Mouse (Mus musculus) brain, embryonic 14.5 days (tissue): ENCODE measurements at regions not wholly inside any gene's neighbourhood (a gene's known extent, or its start where the extent isn't known, plus 50 kb on each side); places are given as distances from the start of the nearest gene placed in this dataset.

ENCODE experiments used
- DNase-seq: peaks from one replicate; pipeline ENCODE4 v3.0.0-alpha.2; 2011; ENCODE audit warnings: low read depth
- CTCF ChIP-seq: fragments of 200-500 bp; IDR thresholded peaks from 2 replicates; pipeline ENCODE4 v1.5.1; 2012; ENCODE audit warnings: inconsistent platforms, mild to moderate bottlenecking, moderate library complexity, borderline replicate concordance; ENCODE audit not compliant: insufficient read depth, insufficient read length; ENCODE audit errors: extremely low read depth
- POLR2A ChIP-seq: fragments of 200-500 bp; IDR thresholded peaks from 2 replicates; pipeline ENCODE4 v1.6.1; 2012; ENCODE audit warnings: mild to moderate bottlenecking, inconsistent platforms, borderline replicate concordance; ENCODE audit not compliant: poor library complexity, insufficient read depth, insufficient read length, severe bottlenecking; ENCODE audit errors: extremely low read depth

GRCm38 (mm10) chr9:27728652-27729557 lies 61.7 kb upstream of the Opcml start:
- TF ChIP-seq CTCF (no peak), POLR2A (no peak)

GRCm38 (mm10) chr9:27729558-27729889 lies 61.1 kb upstream of the Opcml start:
- no peak for TF ChIP-seq POLR2A
- TF ChIP-seq CTCF = no peak
- no peak for DNase-seq

More at GRCm38 (mm10) chr9:27728652-27729557, 61.7 kb upstream of the Opcml start:
- DNase-seq = peak; percentile 93

- peak; percentile 29 for DNase-seq
- no peak for TF ChIP-seq POLR2A
- TF ChIP-seq CTCF = peak; percentile 49; the same call in 1 of the 2 replicates
Measured at GRCm38 (mm10) chr9:27739287-27739686, 51.3 kb upstream of the Opcml start.
